Mouse (Mus musculus) spleen, embryonic (tissue): Measurements from ENCODE around the gene Myt1l.

Experiments used
- CTCF ChIA-PET: fragments of 350-600 bp; sonication (Branson Sonifier 250); formaldehyde crosslinking; loops from one replicate; lab custom pipeline; 2022; lab: Charles Lee

The Myt1l gene

DNA sequence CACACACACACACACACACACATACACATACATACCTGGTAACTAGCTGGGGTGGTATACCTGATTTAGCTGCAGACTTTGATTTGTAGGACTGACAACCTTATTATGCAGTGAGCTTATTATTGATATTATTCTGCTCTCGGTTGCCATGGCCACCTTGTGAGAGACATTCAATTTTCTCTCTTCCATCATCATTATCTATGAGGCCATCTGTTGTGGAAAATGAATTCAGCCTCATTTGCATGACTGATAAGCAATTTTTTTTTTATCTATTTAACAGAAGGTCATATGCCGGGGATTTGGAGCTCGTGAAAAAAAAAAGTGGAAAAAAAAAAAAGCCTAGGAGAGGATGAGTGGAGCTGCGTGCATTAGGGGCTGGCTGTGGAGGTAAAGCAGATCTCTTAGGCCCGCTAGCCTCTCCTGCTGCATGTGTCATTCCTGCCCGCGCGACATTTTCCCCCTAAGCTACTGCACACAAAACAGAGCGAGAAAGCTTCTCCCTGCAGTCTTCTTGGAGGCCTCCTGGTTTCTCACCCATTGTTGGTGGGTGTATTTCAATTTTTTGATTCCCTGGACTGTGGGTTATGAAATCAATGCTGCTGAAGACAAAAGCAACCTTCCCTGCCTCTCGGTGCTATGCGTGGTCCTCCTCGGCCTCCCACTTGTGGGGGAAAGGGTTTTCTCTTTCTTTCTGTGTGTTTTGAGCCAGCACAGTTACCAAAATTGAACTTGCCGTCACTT, at the start of gene Myt1l:
Myt1l (plus strand) TSS at position 354 of the 741 bp plus-strand sequence.
- CTCF ChIA-PET = no interaction called here

DNA sequence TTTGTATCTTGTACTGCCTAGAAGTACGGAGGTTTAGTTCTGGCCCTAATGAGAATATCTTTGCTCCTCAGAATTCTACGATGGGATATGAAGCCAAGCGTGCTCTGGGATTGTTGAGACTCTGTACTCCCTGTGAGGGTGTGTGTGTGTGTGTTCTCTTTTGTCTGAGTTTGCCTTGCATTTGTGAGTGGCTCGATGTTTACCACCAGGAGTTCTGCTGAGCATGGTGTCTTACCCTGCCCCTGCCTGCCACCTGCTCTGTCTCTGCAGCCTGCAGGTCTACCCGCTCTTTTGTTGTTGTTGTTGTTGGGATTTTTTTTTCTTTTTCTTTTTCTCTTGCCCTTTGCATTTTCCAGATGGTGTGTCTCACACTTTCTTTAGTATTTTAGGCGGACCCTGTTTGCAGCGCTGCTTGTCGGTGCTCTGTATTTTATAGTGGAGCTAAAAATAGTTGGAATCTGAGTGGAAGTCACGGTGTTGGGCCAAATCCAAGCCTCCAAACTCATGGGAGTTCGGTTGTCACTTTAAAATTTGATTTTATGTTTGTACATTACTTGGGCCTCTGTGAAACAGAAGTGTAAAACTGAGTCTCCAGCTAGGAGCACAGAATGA, 41.7 kb upstream of the Myt1l start:
- CTCF ChIA-PET = no interaction called here

DNA sequence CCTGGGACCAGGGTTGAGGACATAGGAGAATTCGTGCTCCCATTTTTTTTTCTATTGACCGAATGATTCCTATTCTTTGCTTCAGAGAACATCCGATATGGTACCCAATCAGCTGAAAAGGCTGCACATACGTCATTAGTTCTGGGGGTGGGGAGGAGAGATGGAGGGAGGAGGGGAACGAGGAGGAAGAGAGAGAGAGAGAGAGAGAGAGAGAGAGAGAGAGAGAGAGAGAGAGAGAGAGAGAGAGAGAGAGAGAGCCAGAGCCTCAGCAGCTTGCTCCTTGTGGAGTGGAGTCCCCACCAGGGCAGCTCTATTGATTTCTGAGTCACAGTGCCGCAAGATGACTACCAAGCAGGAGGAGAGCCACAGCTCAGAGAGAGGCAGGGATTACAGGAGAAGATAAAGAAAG, 1.9 kb upstream of the Myt1l start:
- CTCF ChIA-PET = no interaction called here

DNA sequence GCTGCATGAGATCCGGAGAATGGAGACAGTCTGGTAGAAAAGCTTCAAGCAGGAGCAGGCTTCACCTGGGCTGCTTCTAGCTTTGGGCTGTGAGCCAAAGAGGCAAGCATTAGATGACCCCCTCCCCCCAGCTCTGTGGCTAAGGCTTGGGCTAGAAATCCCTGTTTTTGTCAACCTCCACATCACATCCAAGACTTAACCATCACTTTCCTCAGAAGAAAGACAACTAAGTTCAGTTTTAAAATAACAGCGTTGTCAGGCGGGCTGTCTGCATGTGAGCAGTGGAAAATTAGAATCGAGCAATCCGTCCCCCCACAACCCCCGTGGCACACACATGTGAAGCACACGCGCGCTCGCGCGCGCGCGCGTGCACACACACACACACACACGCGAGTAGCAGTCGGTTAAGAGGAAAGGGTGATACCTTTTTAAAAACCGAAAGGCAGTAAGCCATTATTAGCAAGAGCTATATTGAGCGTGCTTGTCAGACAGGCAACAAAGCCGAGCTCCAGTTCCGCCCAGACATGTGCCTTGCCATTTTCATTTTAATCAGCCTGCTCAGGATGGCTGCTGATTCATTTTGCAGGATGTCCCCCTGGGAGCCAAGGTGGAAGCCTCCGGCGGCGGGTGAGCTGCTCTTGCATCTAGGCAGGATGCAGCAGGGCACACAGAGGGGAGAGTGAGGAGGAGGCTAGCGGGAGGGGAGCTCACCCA, 979 bp upstream of the Myt1l start:
- CTCF ChIA-PET = no interaction called here

DNA sequence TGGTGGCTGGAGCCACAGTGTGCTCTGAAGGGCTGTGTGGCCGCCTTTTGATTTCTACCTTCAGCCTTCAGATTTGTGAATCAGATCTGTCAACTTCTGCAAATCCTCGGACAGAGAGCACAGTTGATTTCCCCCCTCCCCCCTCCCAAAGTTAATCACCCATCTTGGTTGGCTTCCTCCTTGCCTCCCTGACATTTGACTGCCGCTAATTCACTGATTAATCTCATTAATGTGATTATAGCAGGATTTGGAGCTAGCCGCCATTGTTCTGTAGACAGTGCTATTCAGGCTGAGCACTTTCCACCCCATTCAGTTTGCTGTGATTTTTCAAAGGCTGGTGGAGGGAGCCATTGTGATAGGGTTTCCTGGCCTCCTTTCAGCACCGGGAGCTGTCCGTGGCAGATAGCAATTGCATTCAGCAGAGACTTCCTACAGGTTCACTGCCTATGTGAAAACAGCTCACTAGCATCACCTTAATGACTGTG, 2.1 kb downstream of the Myt1l start:
- CTCF ChIA-PET = no interaction called here

DNA sequence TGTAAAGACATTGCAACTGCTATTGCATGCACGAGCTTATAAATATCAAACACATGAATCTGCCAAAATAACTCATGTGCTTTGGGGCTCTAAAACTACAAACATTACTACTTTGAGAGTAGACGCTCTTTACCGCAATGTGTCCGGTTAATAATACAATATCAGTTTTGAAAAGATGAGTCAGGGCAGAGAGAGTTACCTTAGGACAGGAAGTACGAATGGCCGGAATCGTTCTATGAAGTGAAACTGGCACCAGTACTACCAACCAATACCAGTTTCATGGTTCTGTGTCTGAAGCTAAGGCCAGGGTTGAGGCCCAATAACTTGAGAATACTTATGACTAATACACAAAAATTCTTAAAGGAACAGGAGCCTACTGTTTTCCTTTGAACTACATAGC, 2.6 kb downstream of the Myt1l start:
- CTCF ChIA-PET = no interaction called here

DNA sequence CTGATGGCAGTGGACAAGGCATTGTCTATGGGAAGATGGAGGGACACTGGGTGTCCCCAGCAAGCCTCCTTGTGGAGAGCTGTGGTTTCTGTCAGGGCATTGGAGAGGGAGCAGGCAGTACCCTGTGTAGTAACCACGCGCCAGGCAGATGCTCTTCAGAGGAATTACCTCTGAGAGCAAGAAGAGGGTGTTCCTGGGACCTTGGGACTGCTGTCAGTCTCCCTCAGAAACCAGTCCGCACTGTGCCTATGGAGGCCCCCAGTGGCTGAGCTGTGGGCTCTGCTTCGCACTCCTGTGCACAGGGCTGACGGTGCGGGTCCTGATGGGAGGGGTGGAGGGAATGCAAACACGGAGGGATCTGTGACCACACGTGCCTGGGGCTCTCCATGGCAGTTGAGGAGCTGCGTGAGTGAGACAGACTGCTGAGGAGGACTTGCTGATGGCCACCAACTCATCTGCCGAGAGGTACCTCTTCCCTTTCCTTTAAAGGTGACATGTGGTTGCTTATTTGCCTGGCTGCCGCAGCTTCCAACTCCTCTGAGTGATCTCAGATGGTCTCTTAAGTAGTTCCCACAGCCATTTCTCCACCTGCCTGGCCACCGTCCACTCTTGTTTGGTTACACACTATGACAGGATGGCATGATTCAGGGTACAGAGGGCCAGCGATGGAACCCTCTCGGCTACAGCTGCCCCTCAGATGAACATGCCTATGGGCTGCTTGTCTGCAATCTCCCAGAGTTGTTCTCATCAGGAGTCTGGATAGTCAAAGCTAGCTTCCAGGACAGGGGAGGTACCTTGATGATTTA, 5.1 kb downstream of the Myt1l start:
- CTCF ChIA-PET = no interaction called here

DNA sequence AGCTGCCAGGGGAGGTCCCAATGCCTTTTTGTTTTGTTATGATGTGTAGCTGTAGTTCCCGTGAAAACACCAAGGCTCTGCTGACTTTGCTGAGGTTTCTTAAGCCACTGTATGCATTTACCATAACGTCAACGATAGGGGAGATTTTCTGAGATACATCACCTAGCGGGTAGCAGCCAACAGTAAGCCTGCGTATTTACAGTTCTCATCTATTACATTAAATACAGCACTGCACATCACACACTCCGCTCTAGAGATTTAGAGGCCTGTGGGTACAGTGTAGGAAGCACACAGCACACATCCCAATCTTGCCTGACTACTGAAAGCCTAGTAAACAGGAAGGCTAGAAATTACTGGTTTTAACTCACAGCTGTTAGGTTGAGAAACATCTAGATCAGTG, 6.1 kb downstream of the Myt1l start:
- CTCF ChIA-PET = no interaction called here

DNA sequence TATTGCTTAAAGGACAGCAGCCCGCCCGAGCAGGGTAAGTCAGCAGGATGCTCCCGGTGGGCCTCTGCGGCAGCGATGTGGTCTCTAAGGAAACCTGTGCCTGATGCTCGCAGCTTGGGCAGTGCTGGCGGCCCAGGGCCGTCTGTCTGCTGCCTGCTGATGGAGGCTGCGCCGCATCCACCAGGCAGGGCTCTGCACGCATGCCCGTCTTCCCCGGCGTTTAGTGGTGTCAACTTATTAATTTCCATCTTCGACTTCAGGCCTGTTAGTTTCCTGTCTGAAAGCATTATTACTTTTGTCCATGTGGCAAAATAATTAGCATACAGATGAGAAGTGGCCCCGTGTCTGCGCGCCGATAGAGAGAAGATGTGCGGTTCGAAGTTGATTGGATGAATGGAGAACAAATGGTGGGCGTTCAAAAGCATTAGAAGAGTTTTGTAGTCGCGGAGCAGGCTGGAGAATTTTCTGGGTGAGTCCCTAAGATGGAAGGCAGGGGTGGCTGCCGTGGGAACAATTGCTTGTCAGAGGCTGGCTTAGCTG, 6.6 kb downstream of the Myt1l start:
- CTCF ChIA-PET = no interaction called here

DNA sequence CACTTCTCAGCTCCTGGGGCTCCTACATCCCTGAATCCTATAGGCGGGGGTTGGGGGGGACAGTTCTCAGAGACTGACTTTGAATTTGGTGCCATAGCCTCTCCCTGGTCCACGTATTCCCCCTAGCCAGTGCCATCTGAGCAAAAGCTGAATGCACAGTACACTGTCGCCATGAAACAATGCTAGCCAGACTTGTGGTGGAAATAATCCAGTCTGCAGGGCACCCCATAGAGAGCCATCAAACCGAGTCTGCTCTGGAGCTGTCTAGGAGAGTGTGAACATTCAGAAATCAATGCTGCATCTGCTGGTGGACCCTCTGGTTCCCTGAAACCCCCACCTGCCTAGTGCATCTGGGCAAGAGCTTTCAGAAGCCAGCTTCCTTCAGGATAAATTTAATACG, 9.7 kb downstream of the Myt1l start:
- CTCF ChIA-PET = no interaction called here

DNA sequence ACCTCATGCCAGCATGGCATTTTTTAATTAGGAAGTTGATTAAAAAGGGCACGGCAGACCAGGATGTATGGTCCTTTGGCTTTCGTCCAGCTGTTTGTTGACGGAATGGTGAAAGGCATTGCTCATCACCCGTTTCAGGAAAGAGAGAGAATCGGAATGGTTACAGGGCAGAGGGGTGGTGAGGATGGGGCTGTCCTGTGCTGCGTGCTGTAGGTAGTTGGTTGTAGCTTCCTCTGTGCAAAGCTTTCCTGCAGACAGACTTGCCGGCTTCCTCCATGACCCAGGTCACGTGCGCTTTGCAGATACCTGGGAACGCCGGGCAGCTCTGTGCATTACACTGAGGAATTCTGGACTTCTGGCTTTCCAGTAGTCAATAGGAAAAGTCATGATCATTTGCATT, 10.3 kb downstream of the Myt1l start:
- CTCF ChIA-PET = no interaction called here

DNA sequence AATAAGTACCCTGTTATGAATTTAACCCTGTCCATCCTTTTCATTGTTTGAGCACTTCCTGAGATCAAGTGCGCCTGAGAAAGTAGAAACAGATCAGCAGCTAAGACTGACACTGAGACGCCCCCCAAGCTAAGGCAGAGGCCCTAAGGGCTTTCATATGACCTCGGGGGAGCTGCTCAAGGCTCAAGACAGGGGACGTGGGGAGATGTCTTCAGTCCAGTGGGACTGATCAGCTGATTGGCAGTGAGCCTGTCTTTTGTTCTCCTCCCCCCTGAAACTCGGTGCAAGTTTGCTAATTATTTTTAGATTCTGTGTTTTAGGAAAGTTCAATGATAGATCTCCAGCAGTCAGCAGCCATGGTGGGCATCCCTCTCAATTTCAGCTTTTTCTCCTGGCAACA, 10.9 kb downstream of the Myt1l start:
- CTCF ChIA-PET = no interaction called here

DNA sequence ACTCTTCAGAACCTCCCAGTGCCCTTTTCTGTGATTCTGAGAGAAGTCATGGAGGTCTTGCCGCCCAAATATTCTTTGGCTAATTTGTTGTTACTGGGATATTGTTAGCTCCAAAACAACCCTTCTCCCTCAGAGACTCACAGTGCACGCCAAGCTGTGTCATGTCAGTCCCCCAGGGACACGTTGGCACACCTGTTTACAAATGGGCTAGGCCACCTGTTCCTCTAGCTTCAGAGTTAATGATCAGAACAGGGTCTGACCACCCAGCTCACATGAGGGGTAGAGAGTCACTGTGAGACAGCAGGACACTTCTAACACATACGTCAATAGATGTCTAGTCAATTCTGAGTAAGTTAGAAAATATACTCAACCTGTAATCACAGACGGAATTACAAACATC, 12.6 kb downstream of the Myt1l start:
- CTCF ChIA-PET = no interaction called here

DNA sequence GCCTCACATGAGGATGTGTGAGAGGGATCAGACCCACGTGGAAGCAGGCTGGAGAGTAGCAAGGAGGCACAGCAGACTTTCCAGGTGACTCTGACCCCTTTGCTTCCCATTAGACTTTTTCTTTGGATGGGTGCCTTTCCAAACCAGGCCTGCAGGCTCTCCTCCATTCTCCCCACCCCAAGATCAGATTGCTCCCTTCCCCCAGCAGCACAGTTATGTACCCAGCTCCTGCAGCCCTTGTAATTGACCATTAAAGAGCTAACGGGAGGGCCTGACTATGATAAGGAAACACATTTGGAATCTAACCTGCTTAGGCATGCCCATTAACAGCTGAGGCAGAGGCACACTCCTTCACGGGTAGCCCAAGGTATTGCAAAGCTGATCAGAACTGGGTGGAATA, 17.9 kb downstream of the Myt1l start:
- CTCF ChIA-PET = no interaction called here

DNA sequence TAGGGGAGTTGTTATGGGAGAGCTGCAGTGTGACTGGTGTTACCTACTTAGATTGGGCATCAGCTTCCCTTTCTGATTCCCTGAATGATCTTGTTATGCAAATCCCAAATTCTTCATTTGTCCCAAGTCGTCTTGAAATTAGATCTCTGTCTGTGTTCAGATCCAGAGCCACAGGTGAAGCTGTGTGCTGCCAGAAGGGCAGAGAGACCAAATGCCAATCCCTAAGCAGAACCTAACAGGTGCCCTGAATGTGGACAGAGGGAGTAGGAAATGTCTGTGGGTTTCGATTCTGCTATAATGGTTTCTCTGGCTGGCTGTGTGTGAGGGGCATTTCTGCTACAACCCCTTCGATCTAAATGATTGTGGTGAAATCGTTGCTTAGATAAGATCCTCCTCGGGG, 18.9 kb downstream of the Myt1l start:
- CTCF ChIA-PET = no interaction called here

DNA sequence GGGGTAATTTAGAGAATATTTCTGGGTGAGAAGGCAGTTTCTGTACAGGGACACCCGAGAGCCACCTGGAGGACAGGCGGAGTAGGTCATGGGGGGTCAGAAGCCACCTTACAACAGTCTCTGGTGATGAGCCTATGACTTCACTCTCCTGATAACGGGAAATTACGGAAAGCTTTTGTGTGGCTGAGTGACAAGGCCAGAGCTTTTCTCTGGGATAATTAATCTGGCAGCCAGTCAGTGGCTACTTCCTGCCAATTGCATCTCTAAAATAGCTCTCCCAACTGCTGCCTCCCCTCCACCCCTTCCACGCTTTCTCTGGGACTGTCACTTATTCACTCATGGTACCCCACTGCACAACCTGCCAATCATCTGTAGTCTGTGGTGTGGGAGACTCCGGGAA, 19.6 kb downstream of the Myt1l start:
- CTCF ChIA-PET = no interaction called here

DNA sequence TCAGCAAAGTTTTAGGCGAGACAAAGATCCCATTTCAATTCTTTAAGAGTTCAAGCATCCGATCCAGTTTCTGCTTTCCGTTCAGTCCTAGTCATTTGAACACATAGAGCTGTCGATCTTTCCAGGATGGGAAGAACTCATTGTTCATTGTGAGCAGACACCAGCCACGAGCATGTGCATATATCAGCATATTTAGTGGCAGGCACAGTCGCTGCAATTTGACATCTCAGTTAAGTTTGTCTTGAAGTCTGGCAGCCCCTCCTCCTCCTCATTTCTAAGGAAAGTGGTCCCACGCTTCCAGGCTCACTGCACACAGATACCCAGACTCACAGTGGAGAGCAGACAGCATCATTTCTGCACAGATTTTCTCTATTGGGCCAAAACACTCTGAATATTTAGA, 25.0 kb downstream of the Myt1l start:
- CTCF ChIA-PET = no interaction called here

DNA sequence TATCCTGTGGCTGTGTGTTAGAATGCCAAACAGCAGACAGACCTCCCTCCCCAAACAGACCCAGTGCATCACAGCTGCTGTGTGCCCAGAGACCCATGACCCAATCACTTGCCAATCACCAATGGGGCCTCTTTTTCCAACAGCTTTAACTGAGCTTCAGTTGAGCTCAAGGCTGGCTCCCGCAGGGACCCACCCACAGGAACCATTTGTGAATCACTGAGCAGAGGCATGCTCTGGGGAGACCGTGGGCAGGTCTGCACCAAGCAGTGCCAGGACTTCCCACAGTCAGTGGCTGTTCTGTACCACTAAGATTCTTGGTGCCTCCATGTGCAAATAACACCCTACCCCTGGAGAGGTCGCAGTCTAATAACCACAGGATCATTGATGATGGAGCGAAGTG, 27.5 kb downstream of the Myt1l start:
- CTCF ChIA-PET = no interaction called here

DNA sequence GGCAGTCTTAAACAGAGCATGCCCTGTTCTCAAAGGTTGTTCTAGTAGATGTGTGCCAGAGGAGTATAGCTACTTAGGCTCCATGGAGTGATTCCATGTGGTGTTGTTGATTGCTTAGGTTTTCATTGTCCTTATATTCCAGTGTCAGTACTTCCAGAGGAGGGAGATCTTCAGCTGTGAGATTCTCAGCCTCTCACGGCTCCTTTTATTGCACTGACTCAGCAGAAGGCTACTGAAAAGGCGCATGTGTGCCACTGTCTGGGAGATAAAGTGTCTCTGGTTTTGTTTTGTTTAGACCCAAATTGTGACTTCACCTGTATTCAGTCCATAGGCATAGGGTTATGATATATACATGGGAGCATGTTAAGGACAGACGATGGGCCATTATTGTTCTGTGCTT, 28.2 kb downstream of the Myt1l start:
- CTCF ChIA-PET = no interaction called here

DNA sequence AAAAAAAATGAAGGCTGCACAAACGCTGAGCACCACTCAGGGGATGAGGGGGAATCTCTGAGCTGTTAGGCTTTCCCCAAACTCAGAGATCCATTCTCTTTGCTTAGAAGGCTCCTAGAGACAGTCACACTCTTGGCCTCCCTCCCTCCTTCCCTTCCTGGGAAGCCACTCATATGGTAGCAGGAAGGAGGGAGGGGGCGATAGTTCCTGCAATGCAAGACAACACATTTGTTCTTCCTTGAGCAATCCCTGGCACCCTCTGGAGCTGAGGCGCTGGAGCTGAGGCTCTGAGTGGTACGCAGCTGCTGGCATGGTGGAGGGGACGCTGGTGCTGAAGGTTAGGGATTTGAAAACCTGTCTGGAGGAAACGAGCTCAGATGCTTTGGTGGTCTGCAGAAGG, 28.7 kb downstream of the Myt1l start:
- CTCF ChIA-PET = no interaction called here

DNA sequence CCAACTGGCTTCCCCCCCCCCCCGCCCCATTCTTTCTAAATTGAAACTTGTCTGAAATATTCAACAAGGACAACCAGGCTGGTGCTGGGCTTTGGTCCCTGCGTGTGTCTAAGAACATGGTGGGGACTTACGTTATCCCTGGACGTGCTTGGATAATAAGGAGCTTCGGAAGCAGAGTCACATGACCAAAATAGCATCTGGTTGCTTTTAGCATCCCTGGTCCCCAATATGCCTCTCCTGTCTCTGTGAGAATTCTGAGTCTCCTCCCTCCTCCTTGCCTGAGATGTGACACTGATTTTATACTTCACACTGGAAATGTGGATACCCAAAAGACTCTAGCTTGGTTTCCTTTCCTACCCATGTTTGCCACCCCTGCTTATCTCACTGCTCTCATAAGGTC, 31.6 kb downstream of the Myt1l start:
- CTCF ChIA-PET = no interaction called here

DNA sequence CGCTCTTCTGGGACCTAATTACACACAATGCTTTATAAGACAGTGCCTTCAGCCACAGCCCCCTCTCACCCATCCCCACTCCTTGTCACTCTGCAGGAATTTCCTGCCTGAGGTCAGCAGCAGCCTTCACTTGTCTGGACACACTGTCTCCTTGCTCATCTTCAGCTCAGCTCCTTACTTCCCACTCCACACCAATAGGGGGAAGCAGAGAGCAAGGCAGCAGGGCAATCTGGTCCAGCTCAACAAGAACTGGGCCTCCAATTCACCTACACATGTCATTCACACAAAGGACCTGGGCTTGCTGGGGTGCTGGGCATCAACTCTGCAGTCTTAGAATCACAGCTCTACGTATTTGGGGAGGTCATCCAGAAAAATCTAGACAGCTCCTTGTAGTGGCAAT, 33.0 kb downstream of the Myt1l start:
- CTCF ChIA-PET = no interaction called here
